Mouse (Mus musculus) lung, postnatal 0 days (tissue): ENCODE data around the gene Cdyl.

Source experiments
- CTCF ChIP-seq: IDR thresholded peaks from 2 replicates; pipeline ENCODE4 v1.5.1; 2016; ENCODE audit warnings: antibody characterized with exemption, mild to moderate bottlenecking
- EP300 ChIP-seq: IDR thresholded peaks from 2 replicates; pipeline ENCODE4 v1.6.1; 2016; ENCODE audit warnings: antibody characterized with exemption, mild to moderate bottlenecking, control low read depth

DNA sequence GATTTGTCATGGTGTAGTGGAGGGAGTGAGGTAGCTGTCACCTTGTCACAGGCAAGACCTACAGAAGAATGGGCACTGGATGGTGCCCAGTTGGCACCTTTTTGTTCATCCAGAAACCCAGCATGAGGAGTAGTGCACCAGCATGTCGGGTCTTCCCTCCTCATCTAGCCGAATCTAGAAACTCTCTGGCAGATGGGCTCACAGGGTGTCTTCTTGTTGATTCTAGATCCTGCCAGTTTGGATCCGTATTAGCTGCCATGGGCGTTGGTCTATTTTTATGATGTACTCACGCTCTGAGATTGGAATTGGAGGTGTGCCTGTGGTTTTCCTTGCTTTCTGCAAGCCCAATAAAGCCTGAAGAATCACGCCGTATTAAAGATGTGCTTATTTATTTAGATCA, 92.4 kb downstream of the Cdyl start:
- TF ChIP-seq CTCF (no peak), EP300 (no peak)
